Mouse (Mus musculus): ENCODE measurements around the gene Olfr1002. TPM values are rescaled to one million over a fixed set of nuclear protein-coding genes. Genes with fewer than 3 reads are reported as not detected.
"Not testable (repeated sequence)": the region's sequence is repeated elsewhere in the genome, so short reads cannot be mapped to it uniquely, and the experiment has no call there.

The Olfr1002 gene
- not detected in 2 replicates for polyA plus RNA-seq (2012; rRNA removed)

GRCm38 (mm10) chr2:85650604-85651003 lies at the start of gene Olfr1002:
TSS of gene Olfr1002 (minus strand) at chr2:85650704.
- 95% methylated on average over 1 of the region's 1 CpGs for WGBS
- Histone ChIP-seq H3K4me3 (ENCODE audit: control insufficient read depth, insufficient read depth, low read length) (no peak within 1 kb of the TSS), H3K27ac (ENCODE audit: control insufficient read depth, insufficient read depth, low read length) (no peak within 1 kb of the TSS), H3K4me1 (replicated peaks; ENCODE audit: control insufficient read depth, insufficient read depth, low read length) (no peaks in the 10 kb centered on the region), H3K27me3 (ENCODE audit: control insufficient read depth, insufficient read depth, low read length) (no peaks in the 10 kb centered on the region), H3K36me3 (ENCODE audit: control insufficient read depth, insufficient read depth, low read length) (no peaks in the 10 kb centered on the region)
- no peak for TF ChIP-seq CTCF (IDR thresholded peaks at IDR 0.05; ENCODE audit: borderline replicate concordance, control insufficient read depth, extremely low read depth, insufficient read depth, low read length, poor library complexity)
- no peak for TF ChIP-seq POLR2A (IDR thresholded peaks at IDR 0.05; ENCODE audit: control insufficient read depth, extremely low read depth, insufficient read depth, low read length, poor library complexity)
- no peak for DNase-seq

DNA sequence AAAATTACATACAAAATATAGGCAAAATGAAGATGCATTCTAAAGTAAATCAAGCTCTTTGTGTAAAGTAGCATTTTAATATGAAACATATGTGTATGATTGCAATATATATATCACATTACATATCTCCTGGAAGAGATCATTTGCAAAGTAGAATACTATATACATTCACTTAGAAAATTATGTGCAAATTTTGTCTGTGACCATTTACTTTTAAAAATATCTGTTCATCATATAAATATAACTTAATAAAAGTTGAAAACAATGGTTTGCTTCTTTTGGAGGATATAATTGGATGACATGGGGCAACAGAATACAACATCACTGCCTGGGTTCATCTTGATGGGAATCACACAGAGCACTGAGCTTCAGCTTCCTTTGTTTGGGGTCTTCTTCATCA lies 38.6 kb upstream of the Olfr1002 start, which contains the start of gene Olfr1008:
Olfr1008 (plus strand) TSS at position 301 of the 400 bp plus-strand sequence.
- no peaks in the 10 kb centered on the region for H3K36me3 ChIP-seq (ENCODE audit: control insufficient read depth, insufficient read depth, low read length)
- no peak within 1 kb of the TSS for H3K4me3 ChIP-seq (ENCODE audit: control insufficient read depth, insufficient read depth, low read length)
- TF ChIP-seq CTCF (IDR thresholded peaks at IDR 0.05; ENCODE audit: borderline replicate concordance, control insufficient read depth, extremely low read depth, insufficient read depth, low read length, poor library complexity) (no peak), POLR2A (IDR thresholded peaks at IDR 0.05; ENCODE audit: control insufficient read depth, extremely low read depth, insufficient read depth, low read length, poor library complexity) (no peak)
- no peak for DNase-seq
- no peak within 1 kb of the TSS for H3K27ac ChIP-seq (ENCODE audit: control insufficient read depth, insufficient read depth, low read length)
- H3K27me3 ChIP-seq (ENCODE audit: control insufficient read depth, insufficient read depth, low read length) = no peaks in the 10 kb centered on the region
- no peaks in the 10 kb centered on the region for H3K4me1 ChIP-seq (replicated peaks; ENCODE audit: control insufficient read depth, insufficient read depth, low read length)

DNA sequence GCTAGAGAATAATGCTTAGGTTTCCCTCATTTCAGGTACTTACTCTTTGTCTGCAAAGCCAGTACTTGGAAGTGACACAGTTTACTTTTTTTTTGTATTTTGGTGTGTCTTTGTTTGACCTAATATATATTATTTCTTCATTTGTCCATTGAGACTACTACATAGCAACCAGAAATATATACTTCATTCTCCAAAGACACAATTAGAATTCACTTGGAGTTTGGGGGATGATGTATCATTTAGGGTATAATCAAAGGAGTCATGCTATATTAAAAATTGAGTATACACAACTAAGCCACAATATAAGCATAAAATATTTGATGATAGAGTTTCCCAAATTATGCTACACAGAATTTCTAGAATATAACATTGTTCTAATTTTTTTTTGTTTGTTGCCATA lies 28.2 kb upstream of the Olfr1002 start, which contains the start of gene Olfr1006:
Olfr1006 (minus strand) TSS at position 101 of the 400 bp plus-strand sequence.
- Histone ChIP-seq H3K36me3 (ENCODE audit: control insufficient read depth, insufficient read depth, low read length) (no peaks in the 10 kb centered on the region), H3K27ac (ENCODE audit: control insufficient read depth, insufficient read depth, low read length) (no peak within 1 kb of the TSS), H3K4me3 (ENCODE audit: control insufficient read depth, insufficient read depth, low read length) (no peak within 1 kb of the TSS), H3K4me1 (replicated peaks; ENCODE audit: control insufficient read depth, insufficient read depth, low read length) (no peaks in the 10 kb centered on the region), H3K27me3 (ENCODE audit: control insufficient read depth, insufficient read depth, low read length) (no peaks in the 10 kb centered on the region)
- no peak for DNase-seq
- TF ChIP-seq CTCF (IDR thresholded peaks at IDR 0.05; ENCODE audit: borderline replicate concordance, control insufficient read depth, extremely low read depth, insufficient read depth, low read length, poor library complexity) = no peak
- TF ChIP-seq POLR2A (IDR thresholded peaks at IDR 0.05; ENCODE audit: control insufficient read depth, extremely low read depth, insufficient read depth, low read length, poor library complexity) = no peak

- not testable (repeated sequence) for DNase-seq; H3K27ac ChIP-seq (ENCODE audit: control insufficient read depth, insufficient read depth, low read length); H3K4me1 ChIP-seq (replicated peaks; ENCODE audit: control insufficient read depth, insufficient read depth, low read length); H3K36me3 ChIP-seq (ENCODE audit: control insufficient read depth, insufficient read depth, low read length); H3K4me3 ChIP-seq (ENCODE audit: control insufficient read depth, insufficient read depth, low read length); H3K27me3 ChIP-seq (ENCODE audit: control insufficient read depth, insufficient read depth, low read length)
These were observed 13.9 kb upstream of the Olfr1002 start, which contains the start of gene Olfr154 for GRCm38 (mm10) chr2:85664355-85664754. TSS of gene Olfr154 (minus strand) at chr2:85664455.

DNA sequence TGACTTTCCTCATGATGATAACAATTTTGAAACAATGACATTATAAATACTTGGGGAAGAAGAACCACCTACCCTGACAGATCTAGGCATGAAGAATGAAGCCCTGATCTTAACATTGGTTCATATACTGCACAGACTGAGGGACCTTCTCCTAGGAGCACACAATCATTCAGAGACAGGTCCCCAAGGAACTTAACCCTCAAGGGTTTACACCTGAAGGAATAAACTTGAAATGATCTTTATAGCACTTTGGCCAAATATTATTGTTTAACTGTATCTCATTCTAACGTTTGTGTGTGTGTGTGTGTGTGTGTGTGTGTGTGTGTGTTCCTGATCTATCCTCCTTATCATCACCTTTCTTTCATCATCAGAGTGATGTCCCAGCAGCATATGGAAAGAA lies 38.7 kb downstream of the Olfr1002 start, which contains the start of gene Olfr1000:
Olfr1000 (minus strand) TSS at position 101 of the 400 bp plus-strand sequence.
- TF ChIP-seq CTCF (IDR thresholded peaks at IDR 0.05; ENCODE audit: borderline replicate concordance, control insufficient read depth, extremely low read depth, insufficient read depth, low read length, poor library complexity) (no peak), POLR2A (IDR thresholded peaks at IDR 0.05; ENCODE audit: control insufficient read depth, extremely low read depth, insufficient read depth, low read length, poor library complexity) (no peak)
- no peak within 1 kb of the TSS for H3K4me3 ChIP-seq (ENCODE audit: control insufficient read depth, insufficient read depth, low read length)
- DNase-seq = no peak
- H3K36me3 ChIP-seq (ENCODE audit: control insufficient read depth, insufficient read depth, low read length) = no peaks in the 10 kb centered on the region
- H3K27ac ChIP-seq (ENCODE audit: control insufficient read depth, insufficient read depth, low read length) = no peak within 1 kb of the TSS
- WGBS = 79% methylated on average over 1 of the region's 1 CpGs
- no peaks in the 10 kb centered on the region for H3K4me1 ChIP-seq (replicated peaks; ENCODE audit: control insufficient read depth, insufficient read depth, low read length)
- no peaks in the 10 kb centered on the region for H3K27me3 ChIP-seq (ENCODE audit: control insufficient read depth, insufficient read depth, low read length)

Other genes with a start within 250 kb of the Olfr1002 start
- gene Olfr992, start 241.2 kb downstream of the Olfr1002 start, polyA plus RNA-seq (2012; rRNA removed) = not detected in 2 replicates
- gene Olfr993, start 235.8 kb downstream of the Olfr1002 start, polyA plus RNA-seq (2012; rRNA removed) = not detected in 2 replicates
- not detected in 2 replicates for gene Olfr994, start 214.3 kb downstream of the Olfr1002 start, polyA plus RNA-seq (2012; rRNA removed)
- gene Olfr995, start 207.1 kb downstream of the Olfr1002 start, polyA plus RNA-seq (2012; rRNA removed) = not detected in 2 replicates
- gene 4833423E24Rik, start 131.7 kb downstream of the Olfr1002 start, polyA plus RNA-seq (2012; rRNA removed) = 1.3 and 1.9 TPM in 2 replicates
- gene Olfr996, start 71.5 kb downstream of the Olfr1002 start, polyA plus RNA-seq (2012; rRNA removed) = not detected in 2 replicates
- not detected in 2 replicates for gene Olfr998, start 61.8 kb downstream of the Olfr1002 start, polyA plus RNA-seq (2012; rRNA removed)
- not detected in 2 replicates for gene Olfr1000, start 38.8 kb downstream of the Olfr1002 start, polyA plus RNA-seq (2012; rRNA removed)
- gene Olfr154, start 13.8 kb upstream of the Olfr1002 start, polyA plus RNA-seq (2012; rRNA removed) = not detected in 2 replicates
- not detected in 2 replicates for gene Olfr1006, start 28.1 kb upstream of the Olfr1002 start, polyA plus RNA-seq (2012; rRNA removed)
- gene Olfr1008, start 38.7 kb upstream of the Olfr1002 start, polyA plus RNA-seq (2012; rRNA removed) = not detected in 2 replicates
- gene Olfr1009, start 64.7 kb upstream of the Olfr1002 start, polyA plus RNA-seq (2012; rRNA removed) = not detected in 2 replicates
- gene Olfr1012, start 112.1 kb upstream of the Olfr1002 start, polyA plus RNA-seq (2012; rRNA removed) = not detected in 2 replicates
- gene Olfr1013, start 116.4 kb upstream of the Olfr1002 start, polyA plus RNA-seq (2012; rRNA removed) = not detected in 2 replicates
- not detected in 2 replicates for gene Olfr1014, start 122.0 kb upstream of the Olfr1002 start, polyA plus RNA-seq (2012; rRNA removed)
- gene Olfr1015, start 131.3 kb upstream of the Olfr1002 start, polyA plus RNA-seq (2012; rRNA removed) = not detected in 2 replicates
- not detected in 2 replicates for gene Olfr1016, start 151.8 kb upstream of the Olfr1002 start, polyA plus RNA-seq (2012; rRNA removed)
- gene Olfr1018, start 167.8 kb upstream of the Olfr1002 start, polyA plus RNA-seq (2012; rRNA removed) = not detected in 2 replicates
- not detected in 2 replicates for gene Olfr1019, start 194.8 kb upstream of the Olfr1002 start, polyA plus RNA-seq (2012; rRNA removed)
- gene Olfr1020, start 196.3 kb upstream of the Olfr1002 start, polyA plus RNA-seq (2012; rRNA removed) = not detected in 2 replicates
- not detected in 2 replicates for gene Olfr1022, start 217.9 kb upstream of the Olfr1002 start, polyA plus RNA-seq (2012; rRNA removed)
- not detected in 2 replicates for gene Olfr1023, start 234.9 kb upstream of the Olfr1002 start, polyA plus RNA-seq (2012; rRNA removed)

All from thymus, adult 2 months (tissue).